8 mouse cellular contexts compared by ENCODE assay signal in genomic region chr9:72530237-72530636, GRCm38 (mm10). TPM values are rescaled to one million over a fixed set of nuclear protein-coding genes. Genes with fewer than 3 reads are reported as not detected.
DNase-seq lines count a peak whose midpoint lies in the region; ATAC-seq lines count a peak whose summit lies in the region.

No protein-coding gene starts in this region.

- ATAC-seq in embryonic facial prominence, embryonic 11.5 days (replicated peaks; ENCODE audit: insufficient number of reproducible peaks, low FRiP score, low TSS enrichment, low read depth), result no peak
- ATAC-seq in kidney, embryonic 16.5 days (ENCODE audit: low FRiP score, low TSS enrichment), result no peak
- ATAC-seq in monocyte, adult 5-6 weeks (replicated peaks; ENCODE audit: insufficient number of reproducible peaks, low FRiP score, low TSS enrichment, poor library complexity, severe bottlenecking), result peak; percentile 89

- DNase-seq in A20 (ENCODE audit: low read depth, low spot score) (peak; percentile 98), liver (peak; percentile 88)
- DNase-seq in adrenal gland, postnatal 14 days, result peak; percentile 93
- peak; percentile 98 for DNase-seq in embryonic facial prominence, embryonic 11.5 days (ENCODE audit: low spot score)
- peak; percentile 89 to 91 for DNase-seq in heart, adult 18-20 months
- DNase-seq in spleen, postnatal 4 days (ENCODE audit: low spot score in 2 of 2), result peak; percentile 89 to 95

- no peak overlapping the region for H3K27ac ChIP-seq in embryonic facial prominence, embryonic 11.5 days (replicated peaks; ENCODE audit: low read depth, low read length)
- H3K27ac ChIP-seq in kidney, embryonic 16.5 days (ENCODE audit: low read length), result 0 out of 2 replicates have a peak overlapping the region, but pooled peaks have one; percentile 99

- H3K27me3 ChIP-seq in embryonic facial prominence, embryonic 11.5 days (ENCODE audit: control insufficient read depth, insufficient read depth, low read length), result no peaks in the 10 kb centered on the region
- no peaks in the 10 kb centered on the region for H3K27me3 ChIP-seq in kidney, embryonic 16.5 days (ENCODE audit: insufficient read depth, low read length)

- no peak overlapping the region for H3K9ac ChIP-seq in embryonic facial prominence, embryonic 11.5 days (replicated peaks; ENCODE audit: low read length)
- no peak overlapping the region for H3K9ac ChIP-seq in kidney, embryonic 16.5 days (replicated peaks; ENCODE audit: low read length)

- no peaks in the 10 kb centered on the region for H3K4me1 ChIP-seq in embryonic facial prominence, embryonic 11.5 days (ENCODE audit: control insufficient read depth, insufficient read depth, low read length)
- H3K4me1 ChIP-seq in kidney, embryonic 16.5 days (ENCODE audit: insufficient read depth, low read length), result peaks cover 12% of the 10 kb centered on the region

- H3K9me3 ChIP-seq in embryonic facial prominence, embryonic 11.5 days (replicated peaks; ENCODE audit: control insufficient read depth, low read length), result no peaks in the 10 kb centered on the region
- no peaks in the 10 kb centered on the region for H3K9me3 ChIP-seq in kidney, embryonic 16.5 days (ENCODE audit: low read length)

- H3K4me3 ChIP-seq in embryonic facial prominence, embryonic 11.5 days (ENCODE audit: low read depth, low read length), result no peak overlapping the region
- H3K4me3 ChIP-seq in kidney, embryonic 16.5 days (ENCODE audit: low read length), result no peak overlapping the region

- H3K4me2 ChIP-seq in embryonic facial prominence, embryonic 11.5 days (ENCODE audit: low read depth, low read length), result no peak overlapping the region
- H3K4me2 ChIP-seq in kidney, embryonic 16.5 days (replicated peaks; ENCODE audit: low read depth, low read length), result peak overlapping the region; percentile 54

- WGBS in embryonic facial prominence, embryonic 11.5 days, result under 1% methylated on average over 12 of the region's 12 CpGs
- under 1% methylated on average over 12 of the region's 12 CpGs for WGBS in kidney, embryonic 16.5 days

- no peaks in the 10 kb centered on the region for H3K36me3 ChIP-seq in embryonic facial prominence, embryonic 11.5 days (replicated peaks; ENCODE audit: control insufficient read depth, insufficient read depth, low read depth, low read length)
- H3K36me3 ChIP-seq in kidney, embryonic 16.5 days (ENCODE audit: insufficient read depth, low read length), result no peaks in the 10 kb centered on the region

RNA-seq across cellular contexts. Expression of gene Rfx7, which starts 1.8 kb away (rescaled TPM):
- total RNA-seq in adrenal gland, postnatal 14 days (2021), result 22.4 and 26.7 TPM in 2 replicates
- 18.5 and 19.9 TPM in 2 replicates for polyA plus RNA-seq in embryonic facial prominence, embryonic 11.5 days (2014; fragmentation: Nextera tagmentation; extraction: Ambion mirVana)
- total RNA-seq in heart, adult 18-20 months (2021), result 1 to 10 TPM; 6.3 to 7.6 TPM
- 9.8 and 13.3 TPM in 2 replicates for polyA plus RNA-seq in kidney, embryonic 16.5 days (2015; fragmentation: Nextera tagmentation; extraction: Ambion mirVana)
- 23.3 to 34.4 TPM (median 33.7 TPM) in 3 replicates for total RNA-seq in monocyte, adult 5-6 weeks (2017)

RNA-seq across cellular contexts. Expression of gene Tex9, which starts 38.2 kb away (rescaled TPM):
- 6.7 and 8.6 TPM in 2 replicates for total RNA-seq in adrenal gland, postnatal 14 days (2021)
- polyA plus RNA-seq in embryonic facial prominence, embryonic 11.5 days (2014; fragmentation: Nextera tagmentation; extraction: Ambion mirVana), result 53.4 and 64.5 TPM in 2 replicates
- 1 to 10 TPM in 1 of 2 experiments, under 1 TPM in 1; 0.50 to 1.0 TPM for total RNA-seq in heart, adult 18-20 months (2021)
- 28.2 and 38.3 TPM in 2 replicates for polyA plus RNA-seq in kidney, embryonic 16.5 days (2015; fragmentation: Nextera tagmentation; extraction: Ambion mirVana)
- 10.7 to 58.1 TPM (median 11.2 TPM) in 3 replicates for total RNA-seq in monocyte, adult 5-6 weeks (2017)
